Mouse (Mus musculus): ENCODE data around the gene Mto1. TPM values are rescaled to one million over a fixed set of nuclear protein-coding genes. Genes with fewer than 3 reads are reported as not detected.
A peak's percentile ranks its signal among the peaks of the same experiment; 100 is the strongest.

Gene Mto1
- total RNA-seq (2021): 10 to 100 TPM; 23.6 to 29.8 TPM
- long read RNA-seq, experiment 1, transcript Mto1-201 (12 exons, 2,366 nt): major isoform, 30 of 36 reads
- long read RNA-seq, experiment 1, partial matches to known transcripts: 2 of 36 reads
- long read RNA-seq, experiment 1, other reads (novel, unspliced or antisense): 4 of 36 reads
- long read RNA-seq, experiment 2, transcript Mto1-201 (12 exons, 2,366 nt): major isoform, 11 of 16 reads
- long read RNA-seq, experiment 2, partial matches to known transcripts: 0 of 16 reads
- long read RNA-seq, experiment 2, other reads (novel, unspliced or antisense): 5 of 16 reads

- DNase-seq: peak; percentile 94
These were observed at the start of gene Mto1, which contains the start of gene Gm17324 for GRCm38 (mm10) chr9:78447973-78448873. Gene Mto1, plus strand, starts transcription at chr9:78448208. Gene Gm17324, minus strand, starts transcription at chr9:78448786.

GRCm38 (mm10) chr9:78400570-78400969 lies 47.4 kb upstream of the Mto1 start:
- DNase-seq: no peak

- DNase-seq: no peak
These were observed 46.4 kb upstream of the Mto1 start for GRCm38 (mm10) chr9:78401596-78401995.

GRCm38 (mm10) chr9:78427362-78427781 lies 20.6 kb upstream of the Mto1 start:
- DNase-seq: no peak

- DNase-seq: no peak
These were observed 19.8 kb upstream of the Mto1 start for GRCm38 (mm10) chr9:78428185-78428584.

- DNase-seq: no peak
These were observed 19.1 kb upstream of the Mto1 start for GRCm38 (mm10) chr9:78428870-78429432.

- no peak for DNase-seq
These were observed 18.5 kb upstream of the Mto1 start for GRCm38 (mm10) chr9:78429551-78429950.

- DNase-seq: no peak
These were observed 17.5 kb upstream of the Mto1 start for GRCm38 (mm10) chr9:78430486-78430885.

- DNase-seq: no peak
These were observed 15.5 kb upstream of the Mto1 start for GRCm38 (mm10) chr9:78432471-78432870.

GRCm38 (mm10) chr9:78439426-78439825 lies 8.6 kb upstream of the Mto1 start:
- no peak for DNase-seq

GRCm38 (mm10) chr9:78442237-78442578 lies 5.8 kb upstream of the Mto1 start:
- no peak for DNase-seq

- peak; percentile 63 for DNase-seq
These were observed 5.2 kb upstream of the Mto1 start, which contains the start of gene Cgas for GRCm38 (mm10) chr9:78442579-78443392. Gene Cgas, minus strand, starts transcription at chr9:78443237.

GRCm38 (mm10) chr9:78447606-78447972 lies 419 bp upstream of the Mto1 start:
- no peak for DNase-seq

- DNase-seq: no peak
These were observed 2.4 kb downstream of the Mto1 start for GRCm38 (mm10) chr9:78450404-78450803.

- no peak for DNase-seq
These were observed 3.4 kb downstream of the Mto1 start for GRCm38 (mm10) chr9:78451382-78451781.

- no peak for DNase-seq
These were observed 9.0 kb downstream of the Mto1 start for GRCm38 (mm10) chr9:78457026-78457425.

- DNase-seq: no peak
These were observed 15.3 kb downstream of the Mto1 start for GRCm38 (mm10) chr9:78463337-78463736.

- DNase-seq: no peak
These were observed 17.7 kb downstream of the Mto1 start for GRCm38 (mm10) chr9:78465725-78466124.

GRCm38 (mm10) chr9:78473588-78473987 lies 25.6 kb downstream of the Mto1 start:
- no peak for DNase-seq

- DNase-seq: no peak
These were observed 26.3 kb downstream of the Mto1 start for GRCm38 (mm10) chr9:78474270-78474669.

- DNase-seq: no peak
These were observed 26.9 kb downstream of the Mto1 start for GRCm38 (mm10) chr9:78474771-78475382.

- no peak for DNase-seq
These were observed 27.4 kb downstream of the Mto1 start for GRCm38 (mm10) chr9:78475383-78475780.

Data from adrenal gland, postnatal 10 days (tissue).